Mouse (Mus musculus): Measurements from ENCODE around the gene Slc9a7. TPM values are rescaled to one million over a fixed set of nuclear protein-coding genes. Genes with fewer than 3 reads are reported as not detected.

The Slc9a7 gene
- polyA plus RNA-seq, 1 experiment from 2014 or later: 6.6 TPM

DNA sequence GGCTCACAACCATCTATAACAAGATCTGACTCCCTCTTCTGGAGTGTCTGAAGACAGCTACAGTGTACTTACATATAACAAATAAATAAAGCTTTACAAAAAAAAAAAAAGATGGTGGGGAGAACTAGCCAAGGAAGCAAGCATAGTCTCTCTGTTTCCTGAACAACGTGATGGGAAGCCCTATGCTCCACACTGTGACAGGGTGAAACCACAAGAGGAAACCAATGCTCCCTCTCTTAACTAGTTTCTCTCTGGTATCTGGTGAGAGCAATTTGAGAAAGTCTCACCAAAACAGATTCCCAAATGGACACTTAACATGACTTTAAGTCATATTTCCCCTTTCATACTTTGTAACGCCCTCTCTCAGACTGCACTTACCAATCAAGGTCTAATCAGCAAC, 5.4 kb downstream of the Slc9a7 start:
- Histone ChIP-seq H3K27ac (ENCODE audit: low read length) (no peak overlapping the region), H3K9me3 (ENCODE audit: control insufficient read depth, low read length) (no peaks in the 10 kb centered on the region), H3K4me2 (ENCODE audit: low read length) (no peak overlapping the region), H3K36me3 (ENCODE audit: control insufficient read depth, insufficient read depth) (no peaks in the 10 kb centered on the region), H3K4me3 (replicated peaks; ENCODE audit: low read length) (no peak overlapping the region), H3K9ac (replicated peaks; ENCODE audit: low read depth, low read length) (no peak overlapping the region), H3K4me1 (replicated peaks; ENCODE audit: control insufficient read depth, insufficient read depth, low read length) (no peaks in the 10 kb centered on the region), H3K27me3 (replicated peaks; ENCODE audit: control insufficient read depth, insufficient read depth, low read length) (no peaks in the 10 kb centered on the region)
- no peak for ATAC-seq
- WGBS: 78% methylated on average over 2 of the region's 2 CpGs

DNA sequence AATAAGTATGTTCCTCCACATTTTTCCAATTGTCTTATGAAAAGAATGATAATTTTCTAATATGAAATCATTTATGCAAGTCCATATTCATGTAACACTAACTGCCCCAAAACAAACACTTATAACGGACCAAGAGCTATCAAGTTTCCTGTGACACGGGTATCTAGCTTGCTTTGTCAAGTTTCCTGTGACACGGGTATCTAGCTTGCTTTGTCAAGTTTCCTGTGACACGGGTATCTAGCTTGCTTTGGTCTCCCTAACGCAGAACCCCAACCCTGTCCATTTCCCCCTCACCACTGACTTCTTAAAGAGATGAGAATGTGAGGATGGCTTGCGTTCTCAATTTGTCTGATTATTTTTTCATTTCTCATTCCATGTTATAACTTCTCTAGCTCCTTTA, 12.2 kb downstream of the Slc9a7 start:
- H3K27me3 ChIP-seq (replicated peaks; ENCODE audit: control insufficient read depth, insufficient read depth, low read length): no peaks in the 10 kb centered on the region
- no peaks in the 10 kb centered on the region for H3K9me3 ChIP-seq (ENCODE audit: control insufficient read depth, low read length)
- 88% methylated on average over 6 of the region's 6 CpGs for WGBS
- H3K9ac ChIP-seq (replicated peaks; ENCODE audit: low read depth, low read length): no peak overlapping the region
- no peaks in the 10 kb centered on the region for H3K4me1 ChIP-seq (replicated peaks; ENCODE audit: control insufficient read depth, insufficient read depth, low read length)
- no peak for ATAC-seq
- H3K4me2 ChIP-seq (ENCODE audit: low read length): no peak overlapping the region
- H3K36me3 ChIP-seq (ENCODE audit: control insufficient read depth, insufficient read depth): no peaks in the 10 kb centered on the region
- H3K4me3 ChIP-seq (replicated peaks; ENCODE audit: low read length): no peak overlapping the region
- no peak overlapping the region for H3K27ac ChIP-seq (ENCODE audit: low read length)

- H3K4me1 ChIP-seq (replicated peaks; ENCODE audit: control insufficient read depth, insufficient read depth, low read length): no peaks in the 10 kb centered on the region
- H3K4me2 ChIP-seq (ENCODE audit: low read length): no peak overlapping the region
- ATAC-seq: no peak
- no peak overlapping the region for H3K4me3 ChIP-seq (replicated peaks; ENCODE audit: low read length)
- H3K36me3 ChIP-seq (ENCODE audit: control insufficient read depth, insufficient read depth): no peaks in the 10 kb centered on the region
- H3K27ac ChIP-seq (ENCODE audit: low read length): no peak overlapping the region
- H3K27me3 ChIP-seq (replicated peaks; ENCODE audit: control insufficient read depth, insufficient read depth, low read length): no peaks in the 10 kb centered on the region
- no peaks in the 10 kb centered on the region for H3K9me3 ChIP-seq (ENCODE audit: control insufficient read depth, low read length)
- H3K9ac ChIP-seq (replicated peaks; ENCODE audit: low read depth, low read length): no peak overlapping the region
Observed at GRCm38 (mm10) chrX:20273854-20274253, 17.8 kb downstream of the Slc9a7 start.

DNA sequence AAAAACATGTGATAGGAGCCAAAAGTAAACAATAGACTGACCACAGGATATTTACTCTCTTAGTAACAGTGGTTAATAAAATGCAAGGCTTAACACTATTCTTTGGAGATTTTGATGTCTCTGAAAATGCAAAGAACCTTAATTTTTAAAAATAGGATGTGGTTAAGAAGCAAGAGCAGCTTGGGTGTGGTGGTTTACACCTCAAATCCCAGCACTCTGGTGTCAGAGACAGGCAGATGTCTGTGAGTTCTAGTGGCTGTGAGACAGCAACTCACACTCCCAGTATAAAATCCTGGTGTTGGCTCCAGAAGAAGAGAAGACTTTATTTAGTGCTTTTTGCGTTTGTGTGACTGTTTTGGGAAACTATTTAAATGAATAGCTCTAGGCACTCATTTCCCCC, 19.6 kb downstream of the Slc9a7 start:
- WGBS: 58% methylated on average over 1 of the region's 1 CpGs
- no peak for ATAC-seq

GRCm38 (mm10) chrX:20269980-20270379, 21.6 kb downstream of the Slc9a7 start:
- 78% methylated on average over 3 of the region's 3 CpGs for WGBS
- no peak for ATAC-seq
- Histone ChIP-seq H3K4me3 (replicated peaks; ENCODE audit: low read length) (no peak overlapping the region), H3K9me3 (ENCODE audit: control insufficient read depth, low read length) (no peaks in the 10 kb centered on the region), H3K27ac (ENCODE audit: low read length) (no peak overlapping the region), H3K4me1 (replicated peaks; ENCODE audit: control insufficient read depth, insufficient read depth, low read length) (no peaks in the 10 kb centered on the region), H3K4me2 (ENCODE audit: low read length) (no peak overlapping the region), H3K27me3 (replicated peaks; ENCODE audit: control insufficient read depth, insufficient read depth, low read length) (no peaks in the 10 kb centered on the region), H3K36me3 (ENCODE audit: control insufficient read depth, insufficient read depth) (no peaks in the 10 kb centered on the region), H3K9ac (replicated peaks; ENCODE audit: low read depth, low read length) (no peak overlapping the region)

More for the DNA sequence above, 19.6 kb downstream of the Slc9a7 start:
- Histone ChIP-seq H3K9ac (replicated peaks; ENCODE audit: low read depth, low read length) (no peak overlapping the region), H3K27ac (ENCODE audit: low read length) (no peak overlapping the region), H3K4me2 (ENCODE audit: low read length) (no peak overlapping the region), H3K4me3 (replicated peaks; ENCODE audit: low read length) (no peak overlapping the region), H3K9me3 (ENCODE audit: control insufficient read depth, low read length) (no peaks in the 10 kb centered on the region), H3K4me1 (replicated peaks; ENCODE audit: control insufficient read depth, insufficient read depth, low read length) (no peaks in the 10 kb centered on the region), H3K27me3 (replicated peaks; ENCODE audit: control insufficient read depth, insufficient read depth, low read length) (no peaks in the 10 kb centered on the region), H3K36me3 (ENCODE audit: control insufficient read depth, insufficient read depth) (no peaks in the 10 kb centered on the region)

- no peak for ATAC-seq
- Histone ChIP-seq H3K27ac (ENCODE audit: low read length) (no peak overlapping the region), H3K4me3 (replicated peaks; ENCODE audit: low read length) (no peak overlapping the region), H3K27me3 (replicated peaks; ENCODE audit: control insufficient read depth, insufficient read depth, low read length) (no peaks in the 10 kb centered on the region), H3K9me3 (ENCODE audit: control insufficient read depth, low read length) (no peaks in the 10 kb centered on the region), H3K9ac (replicated peaks; ENCODE audit: low read depth, low read length) (no peak overlapping the region), H3K36me3 (ENCODE audit: control insufficient read depth, insufficient read depth) (no peaks in the 10 kb centered on the region), H3K4me1 (replicated peaks; ENCODE audit: control insufficient read depth, insufficient read depth, low read length) (no peaks in the 10 kb centered on the region), H3K4me2 (ENCODE audit: low read length) (no peak overlapping the region)
- WGBS: 52% methylated on average over 2 of the region's 2 CpGs
Observed at GRCm38 (mm10) chrX:20264370-20264769, 27.2 kb downstream of the Slc9a7 start.

- Histone ChIP-seq H3K27me3 (replicated peaks; ENCODE audit: control insufficient read depth, insufficient read depth, low read length) (no peaks in the 10 kb centered on the region), H3K4me1 (replicated peaks; ENCODE audit: control insufficient read depth, insufficient read depth, low read length) (no peaks in the 10 kb centered on the region), H3K4me3 (replicated peaks; ENCODE audit: low read length) (no peak overlapping the region), H3K36me3 (ENCODE audit: control insufficient read depth, insufficient read depth) (no peaks in the 10 kb centered on the region), H3K9me3 (ENCODE audit: control insufficient read depth, low read length) (no peaks in the 10 kb centered on the region), H3K9ac (replicated peaks; ENCODE audit: low read depth, low read length) (no peak overlapping the region), H3K27ac (ENCODE audit: low read length) (no peak overlapping the region), H3K4me2 (ENCODE audit: low read length) (no peak overlapping the region)
- no peak for ATAC-seq
Observed at GRCm38 (mm10) chrX:20228102-20228501, 63.5 kb downstream of the Slc9a7 start.

DNA sequence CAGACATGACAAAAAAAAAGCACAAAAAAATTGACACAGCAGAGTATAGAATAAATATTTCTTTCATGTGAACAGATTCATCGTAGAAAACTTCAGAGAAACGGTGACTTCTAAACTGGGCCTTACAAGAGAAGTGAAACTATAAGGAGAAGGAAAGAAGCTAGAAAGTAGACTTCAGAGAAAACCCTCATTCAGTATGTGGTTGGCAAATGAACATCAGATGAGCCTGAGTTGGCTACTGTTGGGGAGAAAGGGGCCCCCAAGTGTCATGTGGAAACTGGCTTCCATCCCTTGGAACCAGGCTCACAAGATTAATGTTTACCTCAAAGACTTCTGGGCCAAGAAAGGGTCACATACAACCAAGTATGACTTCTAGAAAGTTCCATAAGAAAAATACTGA, 70.1 kb downstream of the Slc9a7 start:
- no peaks in the 10 kb centered on the region for H3K36me3 ChIP-seq (ENCODE audit: control insufficient read depth, insufficient read depth)
- no peak overlapping the region for H3K4me2 ChIP-seq (ENCODE audit: low read length)
- ATAC-seq: no peak
- H3K27ac ChIP-seq (ENCODE audit: low read length): no peak overlapping the region
- H3K9me3 ChIP-seq (ENCODE audit: control insufficient read depth, low read length): no peaks in the 10 kb centered on the region
- no peaks in the 10 kb centered on the region for H3K4me1 ChIP-seq (replicated peaks; ENCODE audit: control insufficient read depth, insufficient read depth, low read length)
- H3K27me3 ChIP-seq (replicated peaks; ENCODE audit: control insufficient read depth, insufficient read depth, low read length): no peaks in the 10 kb centered on the region
- no peak overlapping the region for H3K4me3 ChIP-seq (replicated peaks; ENCODE audit: low read length)
- no peak overlapping the region for H3K9ac ChIP-seq (replicated peaks; ENCODE audit: low read depth, low read length)
- 91% methylated on average over 2 of the region's 2 CpGs for WGBS

GRCm38 (mm10) chrX:20185616-20186015, 106.0 kb downstream of the Slc9a7 start:
- no peaks in the 10 kb centered on the region for H3K4me1 ChIP-seq (replicated peaks; ENCODE audit: control insufficient read depth, insufficient read depth, low read length)
- 81% methylated on average over 3 of the region's 3 CpGs for WGBS
- ATAC-seq: no peak

DNA sequence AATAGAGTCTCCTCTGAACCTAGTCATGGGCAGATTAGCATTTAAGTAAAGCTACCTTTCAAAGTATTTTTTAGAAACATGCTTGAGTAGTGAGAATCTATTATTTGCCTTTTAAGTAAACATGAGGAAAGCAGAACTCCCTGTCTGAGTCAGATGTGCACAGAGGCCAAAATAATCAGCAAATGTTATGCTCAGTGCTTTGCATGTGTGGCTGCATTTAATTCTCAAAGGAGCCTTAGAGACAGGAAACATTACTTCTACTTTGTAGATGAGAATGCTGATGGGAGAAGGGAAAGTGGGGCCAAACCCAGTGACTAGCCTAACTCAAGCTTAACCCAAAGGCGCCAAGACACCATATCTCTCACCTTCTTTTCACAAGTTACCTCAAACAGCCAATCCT, 114.8 kb downstream of the Slc9a7 start:
- Histone ChIP-seq H3K27ac (ENCODE audit: low read length) (no peak overlapping the region), H3K9ac (replicated peaks; ENCODE audit: low read depth, low read length) (no peak overlapping the region), H3K4me2 (ENCODE audit: low read length) (no peak overlapping the region), H3K9me3 (ENCODE audit: control insufficient read depth, low read length) (no peaks in the 10 kb centered on the region), H3K4me3 (replicated peaks; ENCODE audit: low read length) (no peak overlapping the region), H3K4me1 (replicated peaks; ENCODE audit: control insufficient read depth, insufficient read depth, low read length) (no peaks in the 10 kb centered on the region), H3K36me3 (ENCODE audit: control insufficient read depth, insufficient read depth) (no peaks in the 10 kb centered on the region), H3K27me3 (replicated peaks; ENCODE audit: control insufficient read depth, insufficient read depth, low read length) (no peaks in the 10 kb centered on the region)
- ATAC-seq: no peak
- WGBS: 96% methylated on average over 1 of the region's 1 CpGs

More at GRCm38 (mm10) chrX:20185616-20186015, 106.0 kb downstream of the Slc9a7 start:
- H3K4me3 ChIP-seq (replicated peaks; ENCODE audit: low read length): no peak overlapping the region
- no peaks in the 10 kb centered on the region for H3K27me3 ChIP-seq (replicated peaks; ENCODE audit: control insufficient read depth, insufficient read depth, low read length)
- H3K9me3 ChIP-seq (ENCODE audit: control insufficient read depth, low read length): no peaks in the 10 kb centered on the region
- no peak overlapping the region for H3K9ac ChIP-seq (replicated peaks; ENCODE audit: low read depth, low read length)
- no peaks in the 10 kb centered on the region for H3K36me3 ChIP-seq (ENCODE audit: control insufficient read depth, insufficient read depth)
- no peak overlapping the region for H3K27ac ChIP-seq (ENCODE audit: low read length)
- no peak overlapping the region for H3K4me2 ChIP-seq (ENCODE audit: low read length)
